Comparison of ENCODE assay signal across 7 mouse cellular contexts in genomic region chr7:116092710-116093465, GRCm38 (mm10). TPM values are rescaled to one million over a fixed set of nuclear protein-coding genes. Genes with fewer than 3 reads are reported as not detected.
DNase-seq lines count a peak whose midpoint lies in the region; ATAC-seq lines count a peak whose summit lies in the region.

No protein-coding gene starts in this region.

- H3K27me3 ChIP-seq in intestine, embryonic 15.5 days (replicated peaks), result no peaks in the 10 kb centered on the region
- H3K27me3 ChIP-seq in midbrain, embryonic 10.5 days (ENCODE audit: low read depth, poor library complexity, severe bottlenecking), result no peaks in the 10 kb centered on the region

- intact Hi-C loops in gastrocnemius, postnatal 36 days (cut with DNase I), result no loop called here
- intact Hi-C loops in left cerebral cortex, postnatal 25 days (cut with DNase I), result no loop called here

- H3K9ac ChIP-seq in intestine, embryonic 15.5 days, result peak overlapping the region; percentile 75

- peak overlapping the region; percentile 91 for H3K27ac ChIP-seq in intestine, embryonic 15.5 days
- H3K27ac ChIP-seq in midbrain, embryonic 10.5 days (replicated peaks), result peak overlapping the region; percentile 98

- under 1% methylated on average over 38 of the region's 38 CpGs for WGBS in intestine, embryonic 15.5 days
- under 1% methylated on average over 38 of the region's 38 CpGs for WGBS in midbrain, embryonic 10.5 days

- H3K4me3 ChIP-seq in intestine, embryonic 15.5 days (replicated peaks), result peak overlapping the region; percentile 63
- peak overlapping the region; percentile 75 for H3K4me3 ChIP-seq in midbrain, embryonic 10.5 days

- DNase-seq in adrenal gland, adult 2 months, result peak; percentile 96
- peak; percentile 92 for DNase-seq in embryo, embryonic 11.5 days (ENCODE audit: low read depth, low spot score)
- peak; percentile 87 to 91 for DNase-seq in gastrocnemius, postnatal 36 days
- DNase-seq in left cerebral cortex, postnatal 25 days (ENCODE audit: low spot score in 2 of 2), result peak; percentile 95 to 98
- DNase-seq in midbrain, embryonic 10.5 days (ENCODE audit: low spot score), result peak; percentile 95
- peak; percentile 85 for DNase-seq in right cerebral cortex, postnatal 4 days

- H3K36me3 ChIP-seq in intestine, embryonic 15.5 days, result no peaks in the 10 kb centered on the region
- H3K36me3 ChIP-seq in midbrain, embryonic 10.5 days, result peaks cover 10% of the 10 kb centered on the region; the same call in 1 of the 2 replicates

- no peaks in the 10 kb centered on the region for H3K9me3 ChIP-seq in intestine, embryonic 15.5 days
- H3K9me3 ChIP-seq in midbrain, embryonic 10.5 days (replicated peaks), result no peaks in the 10 kb centered on the region

- peak overlapping the region; percentile 72 for H3K4me2 ChIP-seq in intestine, embryonic 15.5 days (replicated peaks)

- H3K4me1 ChIP-seq in intestine, embryonic 15.5 days (replicated peaks), result 0 out of 2 replicates have a peak, but pooled peaks cover 4% of the 10 kb centered on the region
- H3K4me1 ChIP-seq in midbrain, embryonic 10.5 days, result peaks cover 28% of the 10 kb centered on the region

- ATAC-seq in intestine, embryonic 15.5 days, result peak; percentile 100

RNA-seq across cellular contexts. Expression of gene Gm4353, which starts 8.5 kb away (rescaled TPM):
- total RNA-seq in adrenal gland, adult 2 months (2021), result 1 to 10 TPM; 5.1 to 7.8 TPM
- 4.4 and 7.8 TPM in 2 replicates for polyA plus RNA-seq in adrenal gland, adult 2 months (2012; rRNA removed)
- 1 to 10 TPM; 1.7 to 1.8 TPM for total RNA-seq in gastrocnemius, postnatal 36 days (2021)
- 0.44 and 0.62 TPM in 2 replicates for polyA plus RNA-seq in intestine, embryonic 15.5 days (2015; fragmentation: Nextera tagmentation; extraction: Ambion mirVana)
- 1 to 10 TPM; 3.8 to 4.6 TPM for total RNA-seq in left cerebral cortex, postnatal 25 days (2021)
- polyA plus RNA-seq in midbrain, embryonic 10.5 days (2016; fragmentation: Nextera tagmentation; extraction: Ambion mirVana), result 0.71 and 1.0 TPM in 2 replicates

RNA-seq across cellular contexts. Expression of gene 1110004F10Rik, which starts 53.7 kb away (rescaled TPM):
- total RNA-seq in adrenal gland, adult 2 months (2021), result 100 to 1,000 TPM in 1 of 2 experiments, 10 to 100 TPM in 1; 92.1 to 123 TPM
- 25.7 and 26.8 TPM in 2 replicates for polyA plus RNA-seq in adrenal gland, adult 2 months (2012; rRNA removed)
- 10 to 100 TPM; 41.9 to 44.8 TPM for total RNA-seq in gastrocnemius, postnatal 36 days (2021)
- 207 and 217 TPM in 2 replicates for polyA plus RNA-seq in intestine, embryonic 15.5 days (2015; fragmentation: Nextera tagmentation; extraction: Ambion mirVana)
- total RNA-seq in left cerebral cortex, postnatal 25 days (2021), result 10 to 100 TPM; 96.2 to 98.3 TPM
- polyA plus RNA-seq in midbrain, embryonic 10.5 days (2016; fragmentation: Nextera tagmentation; extraction: Ambion mirVana), result 370 and 371 TPM in 2 replicates

RNA-seq across cellular contexts. Expression of gene Sox6, which starts 54.3 kb away (rescaled TPM):
- 10 to 100 TPM; 22.1 to 22.7 TPM for total RNA-seq in adrenal gland, adult 2 months (2021)
- 3.7 and 4.4 TPM in 2 replicates for polyA plus RNA-seq in adrenal gland, adult 2 months (2012; rRNA removed)
- 100 to 1,000 TPM; 153 to 158 TPM for total RNA-seq in gastrocnemius, postnatal 36 days (2021)
- polyA plus RNA-seq in intestine, embryonic 15.5 days (2015; fragmentation: Nextera tagmentation; extraction: Ambion mirVana), result 36.1 and 40.1 TPM in 2 replicates
- 10 to 100 TPM; 25.7 to 33.0 TPM for total RNA-seq in left cerebral cortex, postnatal 25 days (2021)
- polyA plus RNA-seq in midbrain, embryonic 10.5 days (2016; fragmentation: Nextera tagmentation; extraction: Ambion mirVana), result 25.5 and 31.8 TPM in 2 replicates

Comparison
In these comparisons a context has a peak if more than half of its experiments do, and no peak if none do; other contexts are left out.
1. Peak in every context shown above with its lines: DNase-seq, ATAC-seq, H3K4me3 ChIP-seq and H3K27ac ChIP-seq.
2. RNA of gene Sox6, which starts 54.3 kb away (total RNA-seq): 153 to 158 TPM in gastrocnemius, postnatal 36 days; 25.7 to 33.0 TPM in left cerebral cortex, postnatal 25 days and 22.1 to 22.7 TPM in adrenal gland, adult 2 months; every median in the first group is over 4 times any median in the second.